Mouse (Mus musculus) ES-Bruce4 (cell line): ENCODE results near the gene Ccdc60. TPM values are rescaled to one million over a fixed set of nuclear protein-coding genes. Genes with fewer than 3 reads are reported as not detected.

ENCODE experiments used
- H3K27ac ChIP-seq: 2 replicates; pipeline ENCODE4 v1.5.1; 2012; ENCODE audit warnings: low read length, inconsistent platforms; ENCODE audit not compliant: insufficient read depth
- H3K27me3 ChIP-seq: 2 replicates; pipeline ENCODE4 v1.6.1; 2012; ENCODE audit warnings: mild to moderate bottlenecking, low read length, inconsistent platforms; ENCODE audit not compliant: control insufficient read depth, poor library complexity, insufficient read depth, severe bottlenecking
- H3K36me3 ChIP-seq: 2 replicates; pipeline ENCODE4 v1.6.1; 2012; ENCODE audit warnings: inconsistent platforms, mild to moderate bottlenecking, low read length, moderate library complexity; ENCODE audit not compliant: control insufficient read depth, poor library complexity, insufficient read depth, severe bottlenecking
- H3K4me1 ChIP-seq: one replicate; pipeline ENCODE4 v1.8.1; 2011; ENCODE audit warnings: low read length; ENCODE audit not compliant: control insufficient read depth, insufficient read depth
- H3K4me3 ChIP-seq: 2 replicates; pipeline ENCODE4 v1.5.1; 2011; ENCODE audit warnings: low read depth, mild to moderate bottlenecking, low read length
- H3K9ac ChIP-seq: 2 replicates; pipeline ENCODE4 v1.6.1; 2012; ENCODE audit warnings: low read depth, mild to moderate bottlenecking, inconsistent platforms; ENCODE audit not compliant: poor library complexity, severe bottlenecking
- H3K9me3 ChIP-seq: replicated peaks from 2 replicates; pipeline ENCODE4 v1.6.1; 2012; ENCODE audit warnings: mild to moderate bottlenecking, low read length, inconsistent platforms; ENCODE audit not compliant: control insufficient read depth, poor library complexity, insufficient read depth, severe bottlenecking
- CTCF ChIP-seq: IDR thresholded peaks from one replicate; pipeline ENCODE4 v1.8.1; 2011; ENCODE audit warnings: low read depth, low read length
- EP300 ChIP-seq: IDR thresholded peaks from 2 replicates; pipeline ENCODE4 v1.6.1; 2011; ENCODE audit warnings: low read depth, low read length; ENCODE audit not compliant: insufficient read depth
- POLR2A ChIP-seq: IDR thresholded peaks from one replicate; pipeline ENCODE4 v1.8.1; 2011; ENCODE audit warnings: low read length; ENCODE audit not compliant: insufficient read depth
- polyA plus RNA-seq: library from polyadenylated mRNA; stranded (reverse); fragments of >200 nt; gene quantifications from 2 replicates; pipeline ENCODE4 v1.2.4, GENCODE M21; 2011; ENCODE audit warnings: low read depth; ENCODE audit not compliant: missing spikeins, insufficient read depth, insufficient read length

Ccdc60 gene
- polyA plus RNA-seq, 1 experiment: 3.0 TPM

DNA sequence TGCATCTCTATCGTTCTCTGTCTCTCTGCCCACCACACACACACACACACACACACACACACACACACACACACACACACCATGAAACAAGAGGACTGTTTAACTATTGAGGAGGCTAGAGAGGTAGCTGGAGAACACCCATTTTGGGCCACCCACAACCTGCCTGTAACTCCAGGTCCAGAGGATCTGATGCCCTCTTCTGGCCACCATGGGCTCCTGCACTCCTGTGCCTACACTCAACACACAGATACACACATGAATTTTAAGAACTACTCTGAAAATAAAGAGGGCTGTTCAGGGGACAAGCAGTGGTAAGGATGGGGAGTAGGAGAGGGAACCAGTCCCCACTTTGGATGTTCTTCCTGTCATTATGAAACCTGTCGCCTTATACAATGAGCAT, 26.1 kb downstream of the Ccdc60 start:
- no peaks in the 10 kb centered on the region for H3K36me3 ChIP-seq
- H3K4me3 ChIP-seq: no peak overlapping the region
- H3K4me1 ChIP-seq: no peaks in the 10 kb centered on the region
- 0 out of 2 replicates have a peak, but pooled peaks cover 3% of the 10 kb centered on the region for H3K9me3 ChIP-seq
- TF ChIP-seq CTCF: peak; percentile 5
- no peak for TF ChIP-seq EP300
- no peak for TF ChIP-seq POLR2A
- H3K9ac ChIP-seq: no peak overlapping the region
- no peaks in the 10 kb centered on the region for H3K27me3 ChIP-seq
- no peak overlapping the region for H3K27ac ChIP-seq

DNA sequence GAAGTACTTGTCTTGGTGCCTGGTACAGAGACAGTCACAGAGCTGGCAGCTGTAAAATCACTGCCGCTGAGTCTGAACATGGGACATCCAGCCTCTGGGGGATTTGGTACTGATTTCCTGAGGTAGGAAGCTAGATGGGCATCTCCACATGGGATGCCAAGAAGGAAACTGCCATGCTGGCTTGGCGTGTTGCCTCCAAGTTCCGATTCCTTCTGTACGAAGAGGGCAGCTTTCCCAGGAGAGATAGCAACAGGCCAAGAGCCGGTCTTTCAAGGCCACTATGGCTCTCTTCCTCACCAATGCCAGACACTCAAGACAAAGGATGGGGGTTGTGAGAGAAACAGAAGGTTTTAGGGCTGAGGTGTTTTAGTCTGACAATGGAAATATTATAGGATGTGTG, 26.8 kb downstream of the Ccdc60 start:
- Histone ChIP-seq H3K9ac (no peak overlapping the region), H3K27me3 (no peaks in the 10 kb centered on the region), H3K36me3 (no peaks in the 10 kb centered on the region), H3K4me1 (no peaks in the 10 kb centered on the region), H3K27ac (no peak overlapping the region), H3K9me3 (0 out of 2 replicates have a peak, but pooled peaks cover 3% of the 10 kb centered on the region), H3K4me3 (no peak overlapping the region)
- no peak for TF ChIP-seq EP300
- TF ChIP-seq POLR2A: no peak
- TF ChIP-seq CTCF: no peak

DNA sequence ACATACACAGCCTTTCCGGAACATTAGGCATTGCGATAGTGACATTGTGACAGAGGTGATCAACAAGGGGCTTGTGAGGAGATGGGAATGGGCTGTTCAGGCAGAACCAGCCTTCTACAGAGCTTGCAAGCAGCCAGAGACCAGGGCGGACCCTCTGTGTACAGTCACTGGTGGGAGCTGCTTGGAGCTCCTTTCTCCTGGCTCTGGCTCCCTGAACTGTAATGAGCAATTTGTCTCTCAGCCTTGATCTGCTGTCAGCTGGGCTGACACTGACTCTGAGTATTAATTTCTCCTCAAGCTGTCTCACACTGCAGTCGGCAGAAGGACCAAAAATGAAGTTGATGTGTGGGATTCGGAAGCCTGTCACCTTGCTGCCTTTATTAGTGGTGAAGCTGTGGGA, 28.4 kb downstream of the Ccdc60 start:
- TF ChIP-seq EP300 (no peak), POLR2A (no peak), CTCF (no peak)

DNA sequence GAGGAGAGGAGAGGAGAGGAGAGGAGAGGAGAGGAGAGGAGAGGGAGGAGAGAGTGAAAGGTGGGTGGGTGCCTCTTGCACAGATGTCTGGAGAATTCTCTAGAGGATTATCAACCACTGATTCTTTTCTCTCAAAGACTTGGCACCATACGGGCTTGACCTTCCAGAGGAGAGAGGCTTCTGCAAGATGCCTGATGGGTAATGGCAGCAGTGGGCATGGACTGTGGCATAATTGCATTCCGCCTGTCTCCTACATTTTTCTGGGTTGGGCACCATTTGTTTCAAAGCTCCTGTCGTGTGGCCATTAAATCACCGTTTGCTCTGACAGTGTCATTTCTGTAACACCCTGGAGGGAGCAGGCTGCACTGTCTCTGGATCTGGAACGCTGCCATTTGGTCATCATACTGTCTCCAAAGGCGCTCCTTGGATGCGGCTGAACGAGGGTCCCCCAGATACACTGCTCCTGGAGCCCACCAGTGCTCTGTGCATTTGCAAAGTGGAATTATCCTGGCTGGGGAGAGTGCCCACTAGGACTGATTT, 30.4 kb downstream of the Ccdc60 start:
- no peaks in the 10 kb centered on the region for H3K27me3 ChIP-seq
- H3K27ac ChIP-seq: no peak overlapping the region
- TF ChIP-seq CTCF (no peak), POLR2A (no peak), EP300 (no peak)
- no peaks in the 10 kb centered on the region for H3K4me1 ChIP-seq
- H3K4me3 ChIP-seq: no peak overlapping the region
- no peak overlapping the region for H3K9ac ChIP-seq
- H3K36me3 ChIP-seq: no peaks in the 10 kb centered on the region
- H3K9me3 ChIP-seq: 0 out of 2 replicates have a peak, but pooled peaks cover 3% of the 10 kb centered on the region

More for the DNA sequence above, 28.4 kb downstream of the Ccdc60 start:
- no peaks in the 10 kb centered on the region for H3K4me1 ChIP-seq
- H3K9ac ChIP-seq: no peak overlapping the region
- no peaks in the 10 kb centered on the region for H3K36me3 ChIP-seq
- 0 out of 2 replicates have a peak, but pooled peaks cover 3% of the 10 kb centered on the region for H3K9me3 ChIP-seq
- H3K27me3 ChIP-seq: no peaks in the 10 kb centered on the region
- H3K27ac ChIP-seq: no peak overlapping the region
- no peak overlapping the region for H3K4me3 ChIP-seq

DNA sequence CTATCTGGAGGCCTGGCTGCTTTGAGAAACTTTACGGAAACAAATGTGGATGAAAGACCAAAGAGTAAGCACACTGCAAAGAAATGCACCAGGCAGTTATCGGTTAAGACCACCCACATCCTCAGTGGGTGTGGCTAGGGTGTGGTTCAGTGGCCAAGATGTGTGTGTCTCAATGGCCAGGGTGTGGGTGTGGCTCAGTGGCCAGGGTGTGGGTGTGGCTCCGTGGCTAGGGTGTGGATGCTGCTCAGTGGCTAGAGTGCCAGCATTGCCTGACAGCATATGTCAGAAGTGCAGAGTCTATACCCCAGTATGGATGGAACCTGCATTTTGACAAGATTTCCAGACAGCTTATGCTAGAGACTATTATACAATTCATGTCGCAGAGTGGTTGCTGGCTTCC, 34.9 kb downstream of the Ccdc60 start:
- Histone ChIP-seq H3K27ac (no peak overlapping the region), H3K27me3 (no peaks in the 10 kb centered on the region), H3K9ac (no peak overlapping the region), H3K9me3 (no peaks in the 10 kb centered on the region), H3K4me3 (no peak overlapping the region), H3K4me1 (peaks cover 2% of the 10 kb centered on the region), H3K36me3 (no peaks in the 10 kb centered on the region)
- TF ChIP-seq CTCF: no peak
- no peak for TF ChIP-seq POLR2A
- TF ChIP-seq EP300: peak; percentile 86

DNA sequence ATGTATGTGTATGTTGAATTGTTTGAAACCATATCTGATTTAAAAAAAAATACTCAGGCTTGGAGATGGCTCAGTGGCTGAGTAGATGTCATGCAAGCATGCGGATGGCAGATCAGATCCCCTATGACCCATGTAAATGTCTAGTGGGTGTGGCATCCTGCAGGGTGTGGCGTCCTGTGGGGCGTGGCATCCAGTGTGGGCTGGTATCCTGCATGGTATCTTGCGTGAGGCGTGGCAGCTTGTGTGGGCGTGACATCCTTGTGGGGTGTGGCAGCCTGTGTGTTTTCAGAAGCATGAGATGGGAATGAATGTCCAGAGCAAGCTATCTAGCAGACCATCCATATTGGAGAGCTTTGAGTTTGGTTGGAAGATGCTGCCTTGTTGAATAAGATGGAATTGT, 36.6 kb downstream of the Ccdc60 start:
- H3K4me1 ChIP-seq: peaks cover 2% of the 10 kb centered on the region
- no peaks in the 10 kb centered on the region for H3K27me3 ChIP-seq
- no peak overlapping the region for H3K9ac ChIP-seq

More for the DNA sequence above, 36.6 kb downstream of the Ccdc60 start:
- no peaks in the 10 kb centered on the region for H3K9me3 ChIP-seq
- TF ChIP-seq CTCF: no peak
- no peak for TF ChIP-seq POLR2A
- TF ChIP-seq EP300: no peak
- H3K36me3 ChIP-seq: no peaks in the 10 kb centered on the region
- H3K4me3 ChIP-seq: no peak overlapping the region
- H3K27ac ChIP-seq: no peak overlapping the region
